Mouse (Mus musculus) G1E (cell line): ENCODE results near the gene Inhba.

Source experiments
- CTCF ChIP-seq: IDR thresholded peaks from 2 replicates; pipeline ENCODE4 v1.5.1; 2012; ENCODE audit warnings: low read depth, low read length, inconsistent platforms, mixed read lengths
- TAL1 ChIP-seq: conservative IDR thresholded peaks from 2 replicates; pipeline ENCODE4 v1.6.1; 2012; ENCODE audit warnings: low read depth, low read length, inconsistent platforms, mixed read lengths

- TF ChIP-seq CTCF (no peak), TAL1 (no peak)
Observed at GRCm38 (mm10) chr13:16030557-16031057, 19.0 kb downstream of the Inhba start.
